Mouse (Mus musculus) thymus, postnatal 36 days (tissue): ENCODE data around the gene Tmem69.
A peak's percentile ranks its signal among the peaks of the same experiment; 100 is the strongest.

Experiments used
- DNase-seq, 2 experiments: peaks; one replicate each; pipeline ENCODE4 v3.0.0; 2022; ENCODE audit warnings: mixed read lengths in 2 of 2

The Tmem69 gene

DNA sequence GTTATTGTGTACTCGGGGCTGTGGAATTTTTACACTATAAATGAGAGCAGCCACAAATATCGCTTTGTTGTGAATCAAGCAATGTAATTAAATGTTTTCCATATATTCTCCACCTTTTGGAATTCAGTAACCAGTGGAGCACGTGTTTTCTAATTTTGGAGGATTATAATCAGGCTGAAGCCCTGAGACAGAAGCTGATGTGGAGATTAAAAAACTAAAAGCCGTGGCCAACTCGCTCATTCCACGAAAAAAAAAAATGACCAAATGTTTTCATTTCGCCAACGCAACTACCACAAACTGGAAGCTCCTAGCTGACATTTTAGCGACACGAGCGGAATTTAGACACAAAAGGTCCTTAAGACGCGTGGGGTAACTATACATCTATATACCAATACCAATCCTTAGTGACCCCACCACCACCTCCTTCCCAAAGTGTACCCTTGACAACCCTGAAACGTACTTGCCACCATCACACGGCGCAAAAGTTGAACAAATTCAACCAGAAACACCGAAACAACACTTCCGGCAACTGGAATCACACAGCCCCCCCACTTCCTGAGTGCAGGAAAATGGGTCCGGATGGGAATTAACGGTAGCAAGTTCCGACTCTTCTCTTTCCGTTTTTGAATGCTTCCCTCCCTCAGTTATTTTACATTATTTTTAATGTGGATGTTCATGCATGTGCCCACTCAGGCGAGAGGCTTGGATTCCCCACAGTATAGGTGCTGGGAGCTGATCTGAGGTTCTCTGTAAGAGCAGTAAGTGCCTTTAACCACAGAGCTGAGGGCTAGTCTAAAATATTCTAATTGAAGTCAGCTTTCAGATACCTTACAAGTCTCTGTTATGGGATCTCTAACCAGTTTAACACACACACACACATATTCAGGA, at the start of gene Tmem69:
Tmem69 (minus strand) TSS at position 524 of the 888 bp plus-strand sequence.
- peak; percentile 70 to 73 for DNase-seq

DNA sequence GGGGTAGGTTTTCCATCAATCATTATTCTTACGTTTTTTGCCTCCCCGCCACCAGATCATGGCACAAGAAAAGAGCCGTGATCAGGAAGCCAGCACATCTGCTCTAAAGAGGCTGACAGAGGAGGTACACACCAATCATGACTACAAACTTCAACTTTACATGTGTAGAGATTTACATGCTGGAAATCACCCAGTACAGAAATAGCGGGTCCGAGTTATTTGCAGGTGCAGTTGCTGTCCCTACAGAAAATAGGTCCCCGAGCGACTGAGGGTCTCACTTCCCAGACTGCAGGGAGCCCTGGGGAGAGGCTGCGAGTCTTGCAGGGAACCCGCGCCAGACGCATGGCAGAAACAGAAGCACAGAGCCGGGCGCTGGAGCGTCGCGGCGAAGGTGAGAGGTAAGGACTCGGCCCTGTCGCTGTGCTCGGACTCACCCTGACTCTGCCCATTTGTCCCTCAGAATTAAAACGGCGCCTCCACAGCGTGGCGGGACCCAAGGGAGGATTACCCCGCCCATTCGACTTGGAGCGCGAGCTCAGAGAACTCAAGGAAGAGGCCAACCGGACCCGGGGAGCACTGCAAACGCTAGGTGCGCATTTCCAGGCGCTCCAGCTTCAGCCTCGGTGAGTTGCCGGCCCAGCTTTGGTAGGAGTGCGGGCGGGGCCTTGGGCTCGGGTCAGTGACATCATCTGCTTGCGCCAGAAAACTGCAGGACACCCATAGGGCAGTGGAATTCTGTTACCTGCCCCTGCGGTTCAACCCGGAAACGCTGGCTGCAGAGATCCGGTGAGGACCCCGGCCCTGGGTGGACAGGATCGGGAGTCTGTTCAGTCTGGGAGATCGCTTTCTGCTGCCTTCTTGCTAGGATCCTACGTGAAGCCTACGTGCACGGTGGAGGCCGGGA, 41.5 kb upstream of the Tmem69 start:
- DNase-seq: peak; percentile 44 to 64

DNA sequence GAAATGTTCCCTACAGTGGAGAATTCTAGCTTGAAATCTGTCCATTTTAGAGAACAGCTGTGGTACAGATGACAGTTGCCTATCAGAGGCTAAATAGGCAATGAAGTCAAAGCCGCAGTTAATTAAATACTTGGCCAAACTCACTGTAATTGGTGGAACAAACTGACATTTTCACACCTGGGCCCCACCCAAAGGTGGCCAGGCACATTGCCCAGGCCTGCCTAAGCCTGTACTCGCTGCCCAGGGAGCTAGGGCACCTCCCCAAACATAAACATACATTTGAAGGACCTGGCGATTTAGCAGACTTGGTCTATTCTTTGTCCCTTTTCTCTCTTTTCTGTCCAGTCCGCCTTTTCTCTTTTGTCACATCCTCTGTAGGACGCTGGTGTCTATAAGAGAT, 40.6 kb upstream of the Tmem69 start, which contains the start of gene Ccdc17:
Ccdc17 (plus strand) TSS at position 276 of the 400 bp plus-strand sequence.
- DNase-seq: no peak

DNA sequence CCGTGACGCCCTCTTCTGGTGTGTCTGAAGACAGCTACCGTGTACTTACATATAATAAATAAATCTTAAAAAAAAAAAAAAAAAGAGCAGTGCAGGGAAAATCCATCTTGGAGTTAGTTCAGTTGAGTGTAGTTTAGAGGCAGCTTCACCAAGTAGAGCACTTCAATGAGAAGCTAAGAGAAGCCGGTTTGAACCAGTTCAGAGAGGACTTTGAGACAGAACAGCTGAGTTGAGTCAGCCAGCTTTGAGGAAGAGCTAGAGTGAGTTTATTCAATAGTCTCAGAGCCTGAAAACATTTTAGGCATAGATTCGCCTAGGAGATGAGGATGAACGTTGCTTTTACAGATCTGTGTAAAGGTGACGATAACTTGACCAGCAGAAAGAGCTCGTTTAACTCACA, 40.1 kb upstream of the Tmem69 start:
- DNase-seq: no peak

DNA sequence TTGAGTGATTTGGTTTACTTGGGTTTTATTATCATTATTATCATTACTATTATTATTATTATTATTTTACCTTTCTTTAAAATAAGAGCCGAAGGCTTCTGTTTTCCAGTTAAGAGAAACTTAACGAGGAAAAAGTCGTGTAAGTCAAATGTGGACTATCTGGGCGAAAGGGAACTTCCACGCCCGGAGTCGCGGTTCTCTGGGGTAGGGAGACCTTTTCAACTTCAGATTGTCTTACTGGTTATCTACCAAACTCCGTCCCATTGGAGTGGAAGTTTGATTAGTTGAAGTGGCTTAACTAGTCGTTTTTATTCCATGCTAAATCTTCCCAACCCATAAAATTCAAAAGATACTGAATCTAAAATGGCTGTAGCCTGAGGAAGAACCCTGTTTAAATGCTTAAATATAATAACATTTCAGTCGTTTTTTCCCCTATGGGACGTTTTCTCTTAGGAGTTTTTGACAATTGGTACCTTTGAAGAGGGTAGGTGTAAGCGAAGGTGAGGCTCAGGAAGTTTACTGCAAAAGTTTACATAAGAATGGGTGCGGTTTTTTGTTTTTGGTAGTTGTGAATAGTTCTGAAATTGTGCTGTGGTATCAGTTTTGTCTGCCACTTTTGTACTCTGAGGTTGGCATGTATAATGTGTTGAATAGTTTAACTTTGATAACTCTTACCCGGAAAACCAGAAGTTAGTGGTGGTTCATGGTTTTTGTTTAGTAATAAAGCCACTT, 2.6 kb upstream of the Tmem69 start:
- peak in 1 of 2 experiments; percentile 9 for DNase-seq

DNA sequence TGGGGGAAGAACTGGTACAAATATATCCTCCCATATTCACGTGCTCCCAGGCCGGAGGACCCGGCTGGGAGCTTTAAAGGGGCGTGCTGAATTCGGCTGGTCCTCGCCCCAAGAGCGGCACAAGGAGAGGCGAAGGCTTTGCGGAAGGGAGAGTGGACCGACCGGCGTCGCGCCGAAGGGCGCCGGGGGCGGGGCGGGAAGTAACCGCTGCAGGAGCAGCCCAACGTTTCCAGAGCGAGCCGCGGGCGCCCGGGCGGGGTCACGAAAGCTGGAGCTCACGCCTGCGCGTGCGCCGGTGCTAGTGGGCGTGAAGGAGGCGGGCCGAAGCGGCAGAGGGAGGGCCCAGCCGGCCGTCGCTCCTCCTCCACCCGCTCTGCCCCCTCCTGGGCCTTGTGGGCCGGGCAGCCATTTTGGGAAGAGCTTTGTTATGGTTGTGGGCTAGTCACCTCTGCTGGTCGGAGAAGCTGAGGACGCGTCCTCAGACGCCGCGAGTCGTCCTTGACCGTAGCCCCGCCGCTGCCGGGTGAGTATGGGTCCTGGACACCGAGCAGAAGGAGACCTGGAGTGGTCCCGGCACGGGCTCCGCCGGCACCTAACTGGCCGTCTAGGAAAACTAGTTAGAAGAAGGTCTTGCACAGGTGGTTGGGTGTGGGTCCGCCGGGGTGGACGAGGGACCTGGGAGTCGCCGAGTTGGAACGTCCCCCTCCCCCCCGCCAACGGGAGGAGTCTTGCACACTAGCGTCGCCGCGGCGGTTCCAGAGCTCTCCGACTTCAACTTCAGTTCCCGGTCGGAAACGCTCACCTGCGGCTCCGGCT, 1.8 kb upstream of the Tmem69 start, which contains the start of gene Gpbp1l1:
Gpbp1l1 (plus strand) TSS at position 353 of the 816 bp plus-strand sequence.
- DNase-seq: peak; percentile 98

DNA sequence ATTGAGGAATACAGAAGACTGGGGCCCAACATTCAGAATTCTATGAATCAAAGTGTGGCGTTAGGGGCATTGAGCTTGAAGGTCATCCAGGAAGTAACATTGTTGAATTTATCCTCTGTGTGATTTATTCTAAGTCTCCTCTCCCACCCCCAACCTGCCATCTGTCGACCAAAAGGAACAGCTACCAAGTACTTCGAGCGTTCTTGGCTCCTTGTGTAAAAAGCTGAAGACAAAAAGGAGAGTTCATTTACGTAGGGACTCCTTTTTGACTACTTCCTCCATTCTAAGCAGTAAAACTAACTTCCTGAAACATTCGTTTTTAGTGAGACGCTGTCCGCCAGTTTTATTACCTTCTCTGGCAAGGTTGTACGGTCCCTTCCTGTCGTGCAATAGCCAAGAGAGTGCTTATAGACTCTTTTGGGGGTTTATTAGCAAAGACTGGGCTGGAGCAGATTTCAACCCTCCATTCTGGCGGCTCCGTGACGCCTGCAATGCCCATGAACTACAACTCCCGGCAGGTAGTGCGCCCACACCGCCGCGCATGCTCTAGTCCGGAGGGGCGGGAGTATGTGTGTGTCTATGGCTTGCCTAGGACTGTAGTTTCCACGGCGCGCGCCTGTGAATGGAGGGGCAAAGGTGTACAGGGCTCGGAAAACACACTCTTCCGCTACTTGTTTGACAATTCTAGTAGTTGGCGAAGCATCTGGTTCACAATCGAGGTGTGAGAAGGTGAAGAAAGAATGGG, 997 bp upstream of the Tmem69 start:
- peak; percentile 92 to 94 for DNase-seq

DNA sequence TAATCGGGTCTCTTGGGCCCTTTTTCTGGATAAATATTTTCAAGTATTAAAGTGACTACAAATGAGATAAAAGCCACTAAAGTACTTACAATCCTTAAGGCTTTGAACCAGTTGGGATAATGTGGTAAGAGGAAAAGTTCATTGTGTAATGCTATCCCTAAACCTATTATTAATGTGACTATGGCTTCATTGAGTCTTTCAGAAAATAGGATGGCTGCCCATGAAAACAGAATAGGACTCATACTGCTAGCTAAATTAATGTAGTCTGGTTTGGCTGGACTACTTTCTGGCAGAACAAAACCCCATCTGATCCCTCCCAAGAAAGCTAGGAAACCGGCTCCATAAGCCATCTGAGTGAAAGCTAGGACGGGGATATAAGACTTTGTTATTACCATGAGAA, 2.7 kb downstream of the Tmem69 start:
- DNase-seq: no peak

DNA sequence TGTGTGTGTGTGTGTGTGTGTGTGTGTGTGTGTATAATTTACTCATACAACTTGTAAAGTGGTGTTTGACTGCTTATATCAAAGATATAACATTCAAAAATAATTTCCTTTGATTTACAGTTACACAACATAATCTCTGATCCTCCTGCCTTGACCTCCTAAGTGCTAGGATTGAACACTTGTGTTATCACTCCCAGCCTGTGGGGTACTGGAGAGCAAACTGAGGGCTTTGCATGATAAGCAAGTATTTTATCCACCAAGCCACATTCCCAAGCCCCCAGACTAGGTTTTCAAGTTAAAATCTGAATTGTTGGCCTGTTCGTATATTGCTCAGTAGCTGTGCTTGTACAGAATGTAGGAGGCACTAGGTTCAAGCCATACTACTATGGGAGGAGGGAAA, 5.3 kb downstream of the Tmem69 start:
- DNase-seq: no peak

DNA sequence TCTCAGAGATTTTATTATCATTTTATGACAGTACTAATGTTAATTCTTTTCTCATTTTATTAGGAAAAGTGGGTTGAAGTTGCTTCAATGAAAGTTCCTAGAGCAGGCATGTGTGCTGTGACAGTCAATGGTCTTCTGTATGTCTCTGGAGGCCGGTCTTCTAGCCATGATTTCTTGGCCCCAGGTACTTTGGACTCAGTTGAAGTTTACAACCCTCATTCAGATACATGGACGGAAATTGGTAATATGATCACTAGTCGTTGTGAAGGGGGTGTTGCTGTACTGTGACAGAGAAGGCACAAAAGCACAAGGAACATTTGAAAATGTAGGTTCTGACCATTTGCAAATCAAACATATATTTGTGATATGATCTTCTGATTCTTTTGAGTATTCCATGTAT, 18.0 kb downstream of the Tmem69 start:
- DNase-seq: no peak

DNA sequence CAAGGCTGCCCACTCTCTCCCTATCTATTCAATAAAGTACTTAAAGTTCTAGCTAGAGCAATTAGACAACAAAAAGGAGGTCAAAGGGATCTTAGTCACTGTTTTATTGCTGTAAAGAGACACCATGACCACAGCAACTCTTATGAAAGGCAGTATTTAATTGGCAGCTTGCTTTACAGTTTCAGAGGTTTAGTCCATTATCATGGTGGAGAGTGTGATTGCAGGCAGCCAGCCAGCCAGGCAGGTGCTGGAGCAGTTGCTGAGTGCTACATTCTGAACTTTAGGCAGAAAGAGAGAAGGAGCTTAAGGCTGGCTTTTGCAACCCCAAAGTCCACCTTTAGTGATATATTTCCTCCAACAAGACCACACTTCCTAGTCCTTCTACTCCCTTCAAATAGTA, 19.4 kb downstream of the Tmem69 start:
- no peak for DNase-seq

DNA sequence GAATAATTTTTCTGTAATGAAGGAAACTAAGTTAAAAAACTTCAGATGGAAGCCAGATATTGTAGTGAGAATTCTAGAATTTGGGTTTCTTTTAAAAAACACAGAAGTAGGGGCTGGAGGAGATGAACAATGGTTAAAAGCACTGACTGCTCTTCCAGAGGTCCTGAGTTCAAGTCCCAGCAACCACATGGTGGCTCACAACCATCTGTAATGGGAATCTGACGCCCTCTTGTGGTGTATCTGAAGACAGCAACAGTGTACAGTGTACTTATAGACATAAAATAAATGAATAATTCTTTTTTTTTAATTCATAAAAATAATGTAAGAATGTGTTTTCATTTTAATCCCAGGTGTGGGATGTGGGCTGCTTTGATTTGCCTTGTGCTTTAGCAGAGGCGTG, 24.6 kb downstream of the Tmem69 start:
- no peak for DNase-seq

DNA sequence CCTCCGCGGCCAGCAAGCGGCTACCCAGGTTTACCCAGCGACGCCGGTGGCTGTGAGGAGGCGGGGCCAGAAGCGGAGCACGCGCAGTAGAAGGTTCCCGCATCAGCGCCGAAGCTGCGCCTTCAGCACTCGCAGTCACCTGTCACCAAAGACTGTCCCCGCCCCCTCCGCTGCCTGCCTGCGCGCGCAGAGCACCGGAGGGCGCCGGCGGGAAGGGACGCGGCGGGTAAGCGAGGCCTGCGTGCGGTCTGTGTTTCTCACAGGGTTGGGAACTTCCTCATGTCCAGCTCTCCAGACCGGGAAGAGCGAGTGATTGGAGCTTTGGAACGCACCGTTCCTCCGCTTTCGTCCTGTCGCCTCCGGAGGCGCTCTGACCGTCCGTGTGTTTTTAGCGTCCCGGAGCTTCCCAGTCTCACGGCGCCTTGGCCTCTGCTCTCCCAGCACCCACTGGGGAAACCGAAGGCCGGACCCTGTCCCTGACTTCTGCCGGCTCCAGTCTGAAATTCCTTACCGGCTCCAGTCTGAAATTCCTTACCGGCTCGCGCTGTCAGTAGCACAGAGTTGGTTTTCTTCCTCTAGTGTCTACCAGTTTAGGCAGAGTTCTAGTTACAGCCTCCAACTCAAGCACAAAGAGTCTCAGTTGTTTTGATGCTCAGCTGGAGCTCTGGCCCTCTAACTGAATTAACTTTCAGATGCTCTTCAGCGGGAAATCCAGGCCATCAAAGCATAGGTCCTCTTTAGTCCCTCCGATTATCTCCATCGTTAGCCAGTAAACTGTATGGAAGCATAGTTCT, 48.1 kb downstream of the Tmem69 start, which contains the start of gene Ipp:
Ipp (plus strand) TSS at position 125 of the 794 bp plus-strand sequence.
- DNase-seq: peak; percentile 96 to 97

DNA sequence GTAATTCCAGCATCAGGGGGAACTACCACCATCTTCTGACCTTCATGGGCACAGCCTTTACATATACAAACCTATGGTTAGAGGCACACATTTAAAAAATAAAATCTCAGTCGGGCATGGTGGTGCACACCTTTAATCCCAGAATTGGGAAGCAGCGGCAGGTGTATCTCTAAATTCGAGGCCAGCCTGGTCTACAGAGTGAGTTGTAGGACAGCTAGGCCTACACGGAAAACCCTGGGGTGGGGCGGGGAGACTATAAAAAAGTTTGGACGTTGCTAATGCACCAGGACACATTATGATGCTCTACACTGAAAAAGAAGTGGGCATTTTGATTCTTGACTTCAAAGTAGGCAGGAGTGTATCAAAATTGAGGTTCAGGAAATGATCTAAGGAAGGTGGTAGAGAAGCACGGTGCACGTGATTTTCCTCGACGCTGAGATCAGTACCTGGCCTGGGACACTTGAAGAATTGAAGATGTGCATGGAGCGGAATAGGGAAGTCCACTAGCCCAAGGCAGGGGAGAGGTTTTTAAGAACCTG, 48.8 kb downstream of the Tmem69 start:
- no peak for DNase-seq
